ENCODE assay signal across 25 mouse cellular contexts in genomic region chr4:34148956-34149739, GRCm38 (mm10).
DNase-seq lines count a peak whose midpoint lies in the region; ATAC-seq and TF ChIP-seq lines count a peak whose summit lies in the region.
"Had no signal": no experiment of that assay in that cellular context is flagged by ENCODE, and none has a peak within 500 bp of the region (broad histone marks: within the 10 kb centered on the region; RNA-seq: fewer than 3 reads in every experiment).

No protein-coding gene starts in this region.

- H3K36me3 ChIP-seq in forebrain, embryonic 14.5 days (ENCODE audit: control insufficient read depth, insufficient read depth, low read length): no peaks in the 10 kb centered on the region
- no peaks in the 10 kb centered on the region for H3K36me3 ChIP-seq in forebrain, embryonic 10.5 days (replicated peaks)
- H3K36me3 ChIP-seq: embryonic facial prominence, embryonic 12.5 days; embryonic facial prominence, embryonic 15.5 days; forebrain, embryonic 12.5 days; heart, embryonic 10.5 days; heart, embryonic 13.5 days; hindbrain, embryonic 12.5 days had no signal

- no peak for TF ChIP-seq POLR2A in brain, embryonic 14.5 days (IDR thresholded peaks at IDR 0.05; ENCODE audit: borderline replicate concordance, extremely low read depth, insufficient read depth, insufficient read length, poor library complexity, severe bottlenecking)

- H3K9me3 ChIP-seq in forebrain, embryonic 14.5 days (replicated peaks; ENCODE audit: control insufficient read depth, low read length): no peaks in the 10 kb centered on the region
- H3K9me3 ChIP-seq in forebrain, embryonic 10.5 days: no peaks in the 10 kb centered on the region
- H3K9me3 ChIP-seq: embryonic facial prominence, embryonic 12.5 days; embryonic facial prominence, embryonic 15.5 days; forebrain, embryonic 12.5 days; heart, embryonic 10.5 days; heart, embryonic 13.5 days; hindbrain, embryonic 12.5 days had no signal

- peak; percentile 21 for DNase-seq in forebrain, embryonic 14.5 days (ENCODE audit: low spot score)
- DNase-seq in forebrain, embryonic 10.5 days (ENCODE audit: extremely low spot score, low spot score): no peak
- peak; percentile 40 for DNase-seq in left cerebral cortex, postnatal 4 days
- DNase-seq in left cerebral cortex, adult 2 months (ENCODE audit: extremely low spot score in 1 of 2, low spot score in 2 of 2): no peak
- peak; percentile 11 for DNase-seq in Muller cell, postnatal 12 days (ENCODE audit: inconsistent ontology term)
- peak; percentile 49 for DNase-seq in brain, embryonic 14.5 days (ENCODE audit: low read depth)
- DNase-seq: adrenal gland, adult 8-10 months; adrenal gland, postnatal 25 days; cerebellum, adult 11 months; cerebellum, adult 2 months; gastrocnemius, postnatal 10 days; gastrocnemius, postnatal 36 days; heart, adult 2 months; heart, postnatal 14 days; heart, postnatal 4 days had no signal

- H3K27ac ChIP-seq in forebrain, embryonic 14.5 days (ENCODE audit: low read depth, low read length): no peak overlapping the region
- no peak overlapping the region for H3K27ac ChIP-seq in forebrain, embryonic 10.5 days
- H3K27ac ChIP-seq in left cerebral cortex, adult 2 months: no peak overlapping the region
- H3K27ac ChIP-seq: embryonic facial prominence, embryonic 12.5 days; embryonic facial prominence, embryonic 15.5 days; forebrain, embryonic 12.5 days; heart, adult 2 months; heart, embryonic 10.5 days; heart, embryonic 13.5 days; hindbrain, embryonic 12.5 days had no signal

- H3K27me3 ChIP-seq in forebrain, embryonic 14.5 days (replicated peaks; ENCODE audit: control insufficient read depth, insufficient read depth, low read length): no peaks in the 10 kb centered on the region
- H3K27me3 ChIP-seq in forebrain, embryonic 10.5 days (ENCODE audit: poor library complexity, severe bottlenecking): no peaks in the 10 kb centered on the region
- H3K27me3 ChIP-seq: embryonic facial prominence, embryonic 12.5 days; embryonic facial prominence, embryonic 15.5 days; forebrain, embryonic 12.5 days; heart, embryonic 13.5 days; hindbrain, embryonic 12.5 days had no signal

- no peak overlapping the region for H3K9ac ChIP-seq in forebrain, embryonic 14.5 days (ENCODE audit: low read length)
- H3K9ac ChIP-seq: embryonic facial prominence, embryonic 12.5 days; embryonic facial prominence, embryonic 15.5 days; forebrain, embryonic 12.5 days; heart, embryonic 13.5 days; hindbrain, embryonic 12.5 days had no signal

- H3K4me3 ChIP-seq in forebrain, embryonic 14.5 days (ENCODE audit: low read depth, low read length): no peak overlapping the region
- H3K4me3 ChIP-seq in forebrain, embryonic 10.5 days: no peak overlapping the region
- no peak overlapping the region for H3K4me3 ChIP-seq in left cerebral cortex, adult 2 months
- H3K4me3 ChIP-seq: embryonic facial prominence, embryonic 12.5 days; embryonic facial prominence, embryonic 15.5 days; forebrain, embryonic 12.5 days; heart, adult 2 months; heart, embryonic 10.5 days; heart, embryonic 13.5 days; hindbrain, embryonic 12.5 days had no signal

- intact Hi-C loops in left cerebral cortex, postnatal 4 days (cut with DNase I): no loop called here
- intact Hi-C loops in left cerebral cortex, adult 2 months (cut with DNase I): no loop called here

- H3K4me2 ChIP-seq in forebrain, embryonic 14.5 days (ENCODE audit: low read length): no peak overlapping the region
- H3K4me2 ChIP-seq: embryonic facial prominence, embryonic 12.5 days; embryonic facial prominence, embryonic 15.5 days; forebrain, embryonic 12.5 days; heart, embryonic 13.5 days; hindbrain, embryonic 12.5 days had no signal

- no peak for TF ChIP-seq CTCF in left cerebral cortex, adult 2 months (IDR thresholded peaks at IDR 0.05)
- no peak for TF ChIP-seq CTCF in brain, embryonic 14.5 days (IDR thresholded peaks at IDR 0.05; ENCODE audit: borderline replicate concordance, extremely low read depth, insufficient read depth, insufficient read length)

- H3K4me1 ChIP-seq in forebrain, embryonic 14.5 days (ENCODE audit: control insufficient read depth, insufficient read depth, low read length): peaks cover 6% of the 10 kb centered on the region; the same call in 1 of the 2 replicates
- no peaks in the 10 kb centered on the region for H3K4me1 ChIP-seq in forebrain, embryonic 10.5 days
- H3K4me1 ChIP-seq: embryonic facial prominence, embryonic 12.5 days; forebrain, embryonic 12.5 days; heart, embryonic 10.5 days; hindbrain, embryonic 12.5 days had no signal

- no peak for ATAC-seq in forebrain, embryonic 14.5 days
- ATAC-seq: activated CD4-positive, CD25-positive, alpha-beta regulatory T cell, adult 4 months; CD4-positive, CD25-positive, alpha-beta regulatory T cell, adult 4 months; forebrain, embryonic 16.5 days; intestine, postnatal 0 days had no signal

- WGBS in forebrain, embryonic 14.5 days: 69% methylated on average over 5 of the region's 5 CpGs
- WGBS in forebrain, embryonic 10.5 days: 76% methylated on average over 5 of the region's 5 CpGs

Comparison
In these comparisons a context has a peak if more than half of its experiments do, and no peak if none do; other contexts are left out.
1. DNase-seq: peak in forebrain, embryonic 14.5 days (single experiment), left cerebral cortex, postnatal 4 days (single experiment), Muller cell, postnatal 12 days (single experiment) and brain, embryonic 14.5 days (single experiment); none in forebrain, embryonic 10.5 days (single experiment) and left cerebral cortex, adult 2 months (0 of 2).